Mouse (Mus musculus) cortical plate, adult 2 months (tissue): ENCODE data around the gene Rb1.

Source experiments
- CTCF ChIP-seq: fragments of 200-500 bp; IDR thresholded peaks from 2 replicates; pipeline ENCODE4 v1.5.1; 2011; ENCODE audit warnings: mild to moderate bottlenecking, control low read depth, low read length; ENCODE audit not compliant: insufficient read depth; ENCODE audit errors: extremely low read depth
- POLR2A ChIP-seq: fragments of 200-500 bp; IDR thresholded peaks from 2 replicates; pipeline ENCODE4 v1.6.1; 2011; ENCODE audit warnings: mild to moderate bottlenecking, low read length, control low read depth; ENCODE audit not compliant: insufficient read depth; ENCODE audit errors: extremely low read depth

- TF ChIP-seq POLR2A (no peak), CTCF (no peak)
Measured at GRCm38 (mm10) chr14:73313864-73314263, 11.8 kb downstream of the Rb1 start.
